Mouse (Mus musculus): Measurements from ENCODE around the gene Ttc28. TPM values are rescaled to one million over a fixed set of nuclear protein-coding genes. Genes with fewer than 3 reads are reported as not detected.
"Not testable (repeated sequence)": the region's sequence is repeated elsewhere in the genome, so short reads cannot be mapped to it uniquely, and the experiment has no call there.

Ttc28 gene
- polyA plus RNA-seq, 1 experiment from 2014 or later = 18.8 TPM

DNA sequence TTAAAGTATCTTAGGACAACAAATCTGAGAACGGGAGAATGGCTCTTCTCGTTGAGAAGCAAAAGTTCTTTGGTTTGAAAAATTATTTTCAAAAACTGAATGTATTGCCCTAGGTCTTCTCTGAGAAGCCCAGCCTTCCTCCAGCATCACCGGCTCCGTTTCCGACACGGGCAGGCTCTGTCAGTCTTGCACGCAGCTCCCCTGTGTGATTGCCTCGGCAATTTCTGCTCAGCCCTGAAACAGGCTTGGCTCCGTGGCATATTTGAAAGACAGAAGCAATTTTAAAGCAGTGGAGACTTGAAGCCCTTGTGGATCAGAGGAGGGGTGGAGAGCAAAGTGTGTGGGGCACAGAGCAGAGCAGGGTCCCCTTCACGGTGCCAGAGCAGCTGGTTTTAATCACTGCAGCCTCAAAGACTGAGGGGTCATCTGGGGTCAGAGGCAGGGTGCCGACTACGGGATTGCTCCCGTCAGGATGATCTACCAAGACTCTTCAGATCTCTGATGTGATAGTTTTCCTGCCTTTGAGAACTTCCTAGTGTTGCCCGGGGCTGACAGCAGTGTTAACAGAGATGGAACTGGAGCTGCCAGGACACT is 363.9 kb downstream of the Ttc28 start:
- no peak overlapping the region for H3K9ac ChIP-seq (replicated peaks)
- 30% methylated on average over 14 of the region's 14 CpGs for WGBS
- no peaks in the 10 kb centered on the region for H3K9me3 ChIP-seq (replicated peaks)
- peaks cover 23% of the 10 kb centered on the region for H3K4me1 ChIP-seq
- no peak overlapping the region for H3K4me2 ChIP-seq
- H3K36me3 ChIP-seq = peaks cover 10% of the 10 kb centered on the region; the same call in 1 of the 2 replicates
- H3K4me3 ChIP-seq (replicated peaks) = no peak overlapping the region
- no peaks in the 10 kb centered on the region for H3K27me3 ChIP-seq (replicated peaks)
- ATAC-seq (ENCODE audit: low FRiP score) = no peak
- H3K27ac ChIP-seq (replicated peaks) = no peak overlapping the region

GRCm38 (mm10) chr5:111244061-111244460 is 364.5 kb downstream of the Ttc28 start:
- no peak for ATAC-seq (ENCODE audit: low FRiP score)
- no peak overlapping the region for H3K4me2 ChIP-seq
- peaks cover 9% of the 10 kb centered on the region; the same call in 1 of the 2 replicates for H3K36me3 ChIP-seq
- 74% methylated on average over 9 of the region's 9 CpGs for WGBS
- no peaks in the 10 kb centered on the region for H3K27me3 ChIP-seq (replicated peaks)
- H3K9me3 ChIP-seq (replicated peaks) = no peaks in the 10 kb centered on the region
- H3K4me3 ChIP-seq (replicated peaks) = no peak overlapping the region
- peaks cover 23% of the 10 kb centered on the region for H3K4me1 ChIP-seq
- no peak overlapping the region for H3K9ac ChIP-seq (replicated peaks)
- no peak overlapping the region for H3K27ac ChIP-seq (replicated peaks)

- 91% methylated on average over 10 of the region's 10 CpGs for WGBS
- Histone ChIP-seq H3K27me3 (replicated peaks) (no peaks in the 10 kb centered on the region), H3K4me1 (peaks cover 21% of the 10 kb centered on the region)
Observed at GRCm38 (mm10) chr5:111247571-111248265, 368.1 kb downstream of the Ttc28 start.

DNA sequence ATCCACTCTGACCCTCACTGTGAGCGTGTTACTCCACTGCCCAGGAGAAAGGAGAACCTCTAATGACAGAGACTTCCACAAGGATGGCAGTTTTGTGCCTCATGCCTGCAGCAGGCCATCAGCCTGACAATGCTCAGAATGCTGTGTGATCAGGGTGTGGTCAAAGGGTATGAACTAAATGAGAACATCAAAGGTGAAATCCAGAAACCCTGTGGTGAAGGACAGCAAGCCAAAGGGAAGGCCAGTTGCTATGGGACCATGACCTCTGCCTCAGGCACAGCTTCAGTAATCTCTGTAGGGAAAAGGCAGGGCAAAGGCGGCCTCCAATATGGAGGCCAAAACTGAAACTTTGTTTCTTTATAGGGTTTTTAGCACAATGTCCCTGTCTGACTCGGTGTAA is 372.5 kb downstream of the Ttc28 start:
- Histone ChIP-seq H3K27ac (replicated peaks) (no peak overlapping the region), H3K4me2 (no peak overlapping the region), H3K9me3 (replicated peaks) (no peaks in the 10 kb centered on the region), H3K36me3 (0 out of 2 replicates have a peak, but pooled peaks cover 2% of the 10 kb centered on the region), H3K27me3 (replicated peaks) (no peaks in the 10 kb centered on the region), H3K4me3 (replicated peaks) (no peak overlapping the region), H3K4me1 (peaks cover 35% of the 10 kb centered on the region), H3K9ac (replicated peaks) (no peak overlapping the region)
- 80% methylated on average over 3 of the region's 3 CpGs for WGBS
- no peak for ATAC-seq (ENCODE audit: low FRiP score)

More at GRCm38 (mm10) chr5:111247571-111248265, 368.1 kb downstream of the Ttc28 start:
- ATAC-seq (ENCODE audit: low FRiP score) = no peak
- H3K36me3 ChIP-seq = no peaks in the 10 kb centered on the region
- H3K4me2 ChIP-seq = no peak overlapping the region
- no peaks in the 10 kb centered on the region for H3K9me3 ChIP-seq (replicated peaks)
- H3K27ac ChIP-seq (replicated peaks) = no peak overlapping the region
- no peak overlapping the region for H3K9ac ChIP-seq (replicated peaks)
- no peak overlapping the region for H3K4me3 ChIP-seq (replicated peaks)

GRCm38 (mm10) chr5:111254362-111254761 is 374.8 kb downstream of the Ttc28 start:
- H3K9me3 ChIP-seq (replicated peaks) = no peaks in the 10 kb centered on the region
- H3K4me3 ChIP-seq (replicated peaks) = no peak overlapping the region
- no peak overlapping the region for H3K4me2 ChIP-seq
- ATAC-seq (ENCODE audit: low FRiP score) = no peak
- H3K27ac ChIP-seq (replicated peaks) = peak overlapping the region; percentile 91
- H3K4me1 ChIP-seq = peaks cover 53% of the 10 kb centered on the region
- no peak overlapping the region for H3K9ac ChIP-seq (replicated peaks)
- H3K27me3 ChIP-seq (replicated peaks) = no peaks in the 10 kb centered on the region
- WGBS = 51% methylated on average over 9 of the region's 9 CpGs
- H3K36me3 ChIP-seq = 0 out of 2 replicates have a peak, but pooled peaks cover 2% of the 10 kb centered on the region

DNA sequence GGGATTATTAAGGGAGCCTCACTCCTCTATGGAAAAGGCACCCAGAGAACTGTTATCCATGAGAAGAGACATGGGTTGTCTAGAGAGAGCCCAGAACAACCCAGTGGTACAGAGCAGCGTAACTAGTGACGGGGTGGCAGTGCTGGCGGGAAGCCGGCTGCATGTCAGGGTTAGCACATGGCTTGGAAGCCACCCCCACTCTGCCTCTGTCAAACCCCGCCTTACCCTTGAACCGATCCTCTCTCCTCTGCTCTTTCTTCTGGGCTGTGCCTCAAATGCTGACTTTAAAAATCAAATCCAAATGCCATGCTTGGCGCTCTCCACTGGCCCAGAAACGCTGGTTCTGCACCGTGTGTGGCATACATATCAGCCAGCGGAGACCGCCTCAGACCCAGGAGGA is 375.2 kb downstream of the Ttc28 start:
- Histone ChIP-seq H3K9ac (replicated peaks) (peak overlapping the region; percentile 39; the same call in 1 of the 2 replicates), H3K9me3 (replicated peaks) (no peaks in the 10 kb centered on the region), H3K27me3 (replicated peaks) (no peaks in the 10 kb centered on the region), H3K4me2 (0 out of 2 replicates have a peak overlapping the region, but pooled peaks have one; percentile 48), H3K4me1 (peaks cover 53% of the 10 kb centered on the region), H3K36me3 (0 out of 2 replicates have a peak, but pooled peaks cover 2% of the 10 kb centered on the region), H3K4me3 (replicated peaks) (no peak overlapping the region), H3K27ac (replicated peaks) (peak overlapping the region; percentile 91)
- no peak for ATAC-seq (ENCODE audit: low FRiP score)
- WGBS = 54% methylated on average over 11 of the region's 11 CpGs

- Histone ChIP-seq H3K9ac (replicated peaks) (peak overlapping the region; percentile 39), H3K4me1 (peaks cover 53% of the 10 kb centered on the region), H3K36me3 (0 out of 2 replicates have a peak, but pooled peaks cover 2% of the 10 kb centered on the region), H3K27me3 (replicated peaks) (no peaks in the 10 kb centered on the region), H3K4me2 (peak overlapping the region; percentile 48), H3K9me3 (replicated peaks) (no peaks in the 10 kb centered on the region), H3K27ac (replicated peaks) (peak overlapping the region; percentile 91), H3K4me3 (replicated peaks) (peak overlapping the region; percentile 19)
- 7% methylated on average over 7 of the region's 7 CpGs for WGBS
- ATAC-seq (ENCODE audit: low FRiP score) = peak; percentile 80
Observed at GRCm38 (mm10) chr5:111256181-111256580, 376.6 kb downstream of the Ttc28 start.

- H3K27ac ChIP-seq (replicated peaks) = peak overlapping the region; percentile 91
- ATAC-seq (ENCODE audit: low FRiP score) = peak; percentile 51; the same call in 1 of the 2 replicates
- H3K4me2 ChIP-seq = no peak overlapping the region
- no peak overlapping the region for H3K4me3 ChIP-seq (replicated peaks)
- H3K27me3 ChIP-seq (replicated peaks) = no peaks in the 10 kb centered on the region
- WGBS = 0% methylated on average over 2 of the region's 2 CpGs
- H3K9ac ChIP-seq (replicated peaks) = peak overlapping the region; percentile 22; the same call in 1 of the 2 replicates
- H3K9me3 ChIP-seq (replicated peaks) = no peaks in the 10 kb centered on the region
- peaks cover 60% of the 10 kb centered on the region for H3K4me1 ChIP-seq
- 0 out of 2 replicates have a peak, but pooled peaks cover 2% of the 10 kb centered on the region for H3K36me3 ChIP-seq
Observed at GRCm38 (mm10) chr5:111257127-111257526, 377.5 kb downstream of the Ttc28 start.

DNA sequence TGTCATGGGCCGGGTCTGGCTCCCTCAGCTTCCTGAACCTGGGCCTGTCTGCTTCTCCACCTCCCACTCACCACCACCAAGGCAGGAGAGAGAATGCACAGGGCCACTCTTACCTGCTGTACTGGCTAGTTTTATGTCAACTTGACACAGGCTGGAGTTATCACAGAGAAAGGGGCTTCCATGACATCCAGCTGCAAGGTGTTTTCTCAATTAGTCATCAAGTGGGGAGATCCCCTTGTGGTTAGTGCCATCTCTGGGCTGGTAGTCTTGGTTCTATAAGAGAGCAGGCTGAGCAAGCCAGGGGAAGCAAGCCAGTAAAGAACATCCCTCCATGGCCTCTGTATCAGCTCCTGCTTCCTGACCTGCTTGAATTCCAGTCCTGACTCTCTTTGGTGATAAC is 381.6 kb downstream of the Ttc28 start:
- ATAC-seq (ENCODE audit: low FRiP score); H3K4me3 ChIP-seq (replicated peaks); H3K36me3 ChIP-seq; H3K9ac ChIP-seq (replicated peaks); H3K27me3 ChIP-seq (replicated peaks); H3K27ac ChIP-seq (replicated peaks); H3K4me2 ChIP-seq; H3K9me3 ChIP-seq (replicated peaks): not testable (repeated sequence)
- peaks cover 60% of the 10 kb centered on the region for H3K4me1 ChIP-seq
- WGBS = 90% methylated on average over 1 of the region's 1 CpGs

DNA sequence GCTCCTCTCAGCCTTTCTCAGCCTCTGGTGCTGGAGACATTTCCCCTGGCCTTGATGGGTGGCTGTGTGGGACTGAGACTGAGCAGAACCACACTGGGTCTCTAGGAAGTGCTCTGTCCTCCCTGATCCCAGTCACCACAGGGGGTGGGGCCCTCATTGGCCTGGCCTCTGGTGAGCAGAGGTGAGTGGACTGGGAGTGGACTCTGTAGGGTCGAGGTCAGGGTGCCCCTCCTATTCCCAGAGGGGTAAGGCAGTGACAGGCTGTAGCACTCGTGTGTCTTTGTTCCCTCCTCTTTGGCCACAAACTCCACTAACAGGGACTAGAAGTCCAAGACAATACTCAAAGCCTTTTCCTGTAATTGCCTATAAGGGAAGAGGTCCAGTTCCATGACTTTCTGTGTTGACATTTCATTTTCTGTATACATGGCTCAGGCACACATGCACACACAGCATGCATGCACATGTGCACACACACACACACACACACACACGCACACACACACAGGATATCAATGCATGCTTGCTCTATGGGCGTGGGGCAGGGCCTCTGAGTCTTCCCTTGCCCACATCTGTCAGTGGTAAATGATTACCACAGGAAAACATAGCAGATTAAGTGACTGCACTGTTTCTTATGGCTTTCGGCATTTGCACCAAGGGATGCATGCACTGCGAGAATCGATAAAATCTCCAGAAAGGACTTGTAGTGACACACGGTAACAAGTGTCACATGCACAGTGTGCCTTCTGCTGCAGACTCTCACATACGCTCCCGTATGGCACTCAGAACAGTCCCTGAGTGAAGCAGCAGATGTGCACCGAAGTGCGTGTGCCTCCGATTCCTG is 382.4 kb downstream of the Ttc28 start:
- Histone ChIP-seq H3K4me1 (peaks cover 53% of the 10 kb centered on the region), H3K4me3 (replicated peaks) (no peak overlapping the region), H3K9me3 (replicated peaks) (no peaks in the 10 kb centered on the region), H3K9ac (replicated peaks) (peak overlapping the region; percentile 3; the same call in 1 of the 2 replicates), H3K36me3 (peaks cover 9% of the 10 kb centered on the region), H3K4me2 (no peak overlapping the region), H3K27me3 (replicated peaks) (no peaks in the 10 kb centered on the region), H3K27ac (replicated peaks) (peak overlapping the region; percentile 77)
- WGBS = 56% methylated on average over 13 of the region's 13 CpGs
- no peak for ATAC-seq (ENCODE audit: low FRiP score)

- Histone ChIP-seq H3K27me3 (replicated peaks) (no peaks in the 10 kb centered on the region), H3K4me2 (no peak overlapping the region), H3K4me1 (peaks cover 45% of the 10 kb centered on the region), H3K9ac (replicated peaks) (peak overlapping the region; percentile 3; the same call in 1 of the 2 replicates), H3K27ac (replicated peaks) (peak overlapping the region; percentile 77), H3K36me3 (peaks cover 14% of the 10 kb centered on the region), H3K9me3 (replicated peaks) (no peaks in the 10 kb centered on the region), H3K4me3 (replicated peaks) (no peak overlapping the region)
- ATAC-seq (ENCODE audit: low FRiP score) = peak; percentile 23; the same call in 1 of the 2 replicates
- 14% methylated on average over 11 of the region's 11 CpGs for WGBS
Observed at GRCm38 (mm10) chr5:111262574-111263239, 383.1 kb downstream of the Ttc28 start.

Measured in neural tube, embryonic 15.5 days (tissue).